Mouse (Mus musculus) layer of hippocampus, adult 2 months (tissue): ENCODE measurements around the gene Ptprm. TPM values are rescaled to one million over a fixed set of nuclear protein-coding genes. Genes with fewer than 3 reads are reported as not detected.
A peak's percentile ranks its signal among the peaks of the same experiment; 100 is the strongest.

Experiments
- DNase-seq, 2 experiments: peaks; one replicate each; pipeline ENCODE4 v3.0.0; 2022; ENCODE audit warnings: low spot score in 2 of 2
- H3K27ac ChIP-seq: fragments of 200-600 bp; 2 replicates; pipeline ENCODE4 v1.8.1; 2022
- H3K4me3 ChIP-seq: fragments of 200-600 bp; 2 replicates; pipeline ENCODE4 v1.8.1; 2022; ENCODE audit warnings: mild to moderate bottlenecking
- CTCF ChIP-seq: fragments of 200-600 bp; conservative IDR thresholded peaks from 2 replicates; pipeline ENCODE4 v1.8.1; 2022; ENCODE audit warnings: antibody characterized with exemption, mild to moderate bottlenecking, moderate library complexity
- total RNA-seq, 2 experiments: library from RNA; stranded (reverse); gene quantifications; 2 replicates each; pipeline ENCODE4 v1.2.3; 2021

The Ptprm gene
- total RNA-seq, 2 experiments from 2014 or later, result 21.1 to 26.4 TPM

DNA sequence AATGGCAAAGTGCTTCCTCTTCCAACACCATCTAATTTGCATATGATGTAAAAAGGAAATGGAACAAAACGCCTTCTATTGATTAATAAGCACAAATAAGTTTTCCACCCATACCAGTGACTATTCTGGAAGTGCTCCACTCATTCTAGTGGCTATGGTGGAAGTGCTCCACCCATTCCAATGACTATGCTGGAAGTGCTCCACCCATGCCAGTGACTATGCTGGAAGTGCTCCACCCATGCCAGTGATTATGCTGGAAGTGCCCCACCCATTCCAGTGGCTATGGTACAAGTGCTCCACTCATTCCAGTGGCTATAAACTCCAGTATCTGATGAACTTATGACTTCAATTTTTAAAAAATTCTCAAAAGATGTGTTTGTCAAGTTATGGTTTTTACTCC lies 91.2 kb downstream of the Ptprm start:
- no peak for DNase-seq
- no peak for TF ChIP-seq CTCF
- no peak overlapping the region for H3K27ac ChIP-seq
- H3K4me3 ChIP-seq, result no peak overlapping the region

DNA sequence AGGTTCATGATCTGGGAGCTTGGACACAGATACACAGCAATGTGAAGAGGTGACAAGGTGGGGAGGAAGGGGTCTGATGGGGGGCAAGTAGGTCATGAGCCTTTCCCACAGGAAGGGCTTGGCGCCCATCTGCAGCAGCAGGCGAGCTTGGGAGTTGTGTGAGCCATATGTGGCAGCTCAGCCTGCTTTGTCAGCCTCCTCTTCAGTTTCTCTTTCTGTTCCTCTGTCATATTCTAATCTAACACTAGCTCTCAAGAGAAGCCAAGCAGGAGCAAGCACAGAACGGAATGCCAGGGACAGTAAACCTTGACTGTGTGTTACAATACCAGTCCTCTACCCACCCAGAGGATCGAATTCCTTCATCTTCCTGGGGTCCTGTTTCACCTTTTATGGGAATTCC lies 94.2 kb downstream of the Ptprm start:
- Histone ChIP-seq H3K4me3 (no peak overlapping the region), H3K27ac (no peak overlapping the region)
- DNase-seq, result no peak
- TF ChIP-seq CTCF, result no peak

- TF ChIP-seq CTCF, result no peak
- no peak for DNase-seq
- Histone ChIP-seq H3K27ac (no peak overlapping the region), H3K4me3 (no peak overlapping the region)
Measured at GRCm38 (mm10) chr17:67257780-67258179, 96.5 kb downstream of the Ptprm start.

DNA sequence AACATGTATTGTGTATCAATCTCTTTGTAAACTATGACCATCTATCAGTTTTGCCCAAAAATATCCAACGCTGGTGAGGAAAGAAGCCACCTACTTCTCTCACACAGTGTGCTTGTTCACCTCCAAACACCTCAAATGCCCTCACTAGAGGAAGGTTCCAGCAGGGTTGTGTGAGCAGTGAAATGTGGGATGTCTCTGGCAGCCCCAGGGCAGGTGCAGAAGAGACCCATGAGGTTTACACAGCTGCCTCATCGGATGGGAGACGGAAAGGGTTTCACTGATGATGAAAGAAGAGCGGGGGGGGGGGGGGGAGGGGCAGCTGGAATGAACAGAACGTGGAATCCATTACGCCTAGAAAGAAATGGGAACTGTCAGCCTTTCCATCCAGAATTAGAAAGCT lies 98.1 kb downstream of the Ptprm start:
- no peak overlapping the region for H3K27ac ChIP-seq
- H3K4me3 ChIP-seq, result no peak overlapping the region
- DNase-seq, result no peak
- TF ChIP-seq CTCF, result no peak

DNA sequence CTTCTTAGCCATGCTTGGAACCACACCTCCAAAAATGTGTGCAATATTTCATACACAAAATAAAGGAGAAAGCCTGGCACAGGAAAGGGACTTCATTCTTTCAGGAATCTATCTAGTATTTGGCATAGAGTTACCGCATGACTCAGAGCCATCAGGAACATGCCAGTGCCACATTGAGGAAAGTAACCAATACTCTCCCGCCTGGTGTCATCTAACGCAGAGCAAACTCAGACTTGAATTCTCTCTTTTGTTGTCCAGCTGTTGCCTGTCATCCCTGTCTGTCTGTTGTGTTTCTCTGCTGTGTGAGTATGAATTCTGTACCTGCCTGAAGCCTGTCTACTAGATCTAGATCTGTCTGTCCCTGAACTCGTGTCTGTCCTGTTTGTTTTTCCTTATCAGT lies 100.8 kb downstream of the Ptprm start:
- no peak for DNase-seq
- no peak for TF ChIP-seq CTCF
- no peak overlapping the region for H3K27ac ChIP-seq
- no peak overlapping the region for H3K4me3 ChIP-seq

- TF ChIP-seq CTCF, result no peak
- no peak for DNase-seq
- no peak overlapping the region for H3K27ac ChIP-seq
- H3K4me3 ChIP-seq, result no peak overlapping the region
Measured at GRCm38 (mm10) chr17:67252992-67253391, 101.3 kb downstream of the Ptprm start.

DNA sequence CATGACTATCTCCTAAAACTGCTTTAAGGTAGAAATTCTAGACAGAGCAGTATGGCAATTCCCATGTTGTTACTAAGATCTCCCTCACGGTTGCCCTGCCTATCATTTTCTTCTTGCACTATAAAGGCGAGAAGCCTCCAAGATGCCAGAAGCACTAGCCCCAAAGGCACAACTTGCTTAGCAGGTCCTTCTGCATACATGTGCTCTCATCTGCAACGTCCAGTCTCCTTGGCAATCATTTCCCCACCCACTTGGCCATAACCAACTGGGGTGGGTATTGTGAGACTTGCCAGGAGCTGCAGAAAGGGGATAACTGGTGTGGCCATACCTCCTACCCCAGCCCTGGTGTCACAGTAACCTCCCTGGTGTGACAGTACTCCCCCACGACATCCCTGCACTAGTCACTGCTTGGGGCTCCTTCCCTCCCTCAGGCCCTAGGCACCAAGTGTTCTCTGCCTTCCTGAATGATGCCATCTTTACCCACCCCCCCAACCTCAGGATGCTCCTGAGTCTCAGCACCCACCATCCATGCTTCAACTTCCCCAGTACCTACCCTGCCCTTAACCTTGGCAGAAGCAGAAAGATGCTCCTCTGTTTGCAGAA lies 108.9 kb downstream of the Ptprm start:
- TF ChIP-seq CTCF, result no peak
- Histone ChIP-seq H3K27ac (no peak overlapping the region), H3K4me3 (no peak overlapping the region)
- DNase-seq, result no peak

- H3K4me3 ChIP-seq, result no peak overlapping the region
- DNase-seq, result no peak
- no peak for TF ChIP-seq CTCF
- no peak overlapping the region for H3K27ac ChIP-seq
Measured at GRCm38 (mm10) chr17:67242774-67243495, 111.3 kb downstream of the Ptprm start.

DNA sequence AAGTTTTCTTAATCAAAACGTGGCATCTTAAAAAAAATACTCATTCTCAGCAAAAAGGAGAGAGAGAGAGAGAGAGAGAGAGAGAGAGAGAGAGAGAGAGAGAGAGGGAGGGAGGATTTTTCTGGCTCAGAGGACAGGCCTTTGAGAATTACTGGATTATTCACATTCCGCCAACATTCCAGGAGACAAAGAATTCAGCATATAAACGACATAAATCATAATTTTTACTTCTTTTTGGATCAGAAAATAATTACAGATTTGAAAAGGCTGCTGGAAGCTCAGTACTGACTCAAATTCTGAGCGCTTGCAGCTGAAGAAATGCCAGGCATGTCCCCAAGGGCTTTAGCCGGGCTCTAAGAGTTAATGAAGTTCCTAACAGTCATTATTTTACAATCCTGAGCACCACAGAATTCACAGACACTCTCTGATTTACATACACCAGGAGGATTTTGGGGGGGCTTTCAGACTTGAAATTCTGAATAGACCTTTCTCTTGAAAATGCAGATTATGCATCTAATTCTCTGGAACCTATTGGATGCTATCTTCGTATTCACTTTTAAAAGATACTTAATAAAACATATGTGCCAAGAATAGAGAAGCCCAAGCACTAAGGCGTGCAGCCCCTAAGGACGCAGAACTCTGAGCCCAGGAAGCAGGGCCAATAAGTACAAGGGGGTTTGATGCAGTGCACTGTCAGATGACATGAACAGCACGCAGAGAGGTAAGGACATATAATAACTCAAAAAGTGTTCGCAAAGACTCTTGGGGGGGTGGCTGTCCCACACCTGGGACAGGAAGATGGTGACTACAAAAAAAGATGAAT lies 112.1 kb downstream of the Ptprm start:
- Histone ChIP-seq H3K4me3 (no peak overlapping the region), H3K27ac (no peak overlapping the region)
- DNase-seq, result no peak
- TF ChIP-seq CTCF, result no peak

GRCm38 (mm10) chr17:67238866-67239265 lies 115.4 kb downstream of the Ptprm start:
- Histone ChIP-seq H3K27ac (no peak overlapping the region), H3K4me3 (no peak overlapping the region)
- TF ChIP-seq CTCF, result no peak
- DNase-seq, result no peak

- TF ChIP-seq CTCF, result no peak
- no peak overlapping the region for H3K27ac ChIP-seq
- no peak overlapping the region for H3K4me3 ChIP-seq
- no peak for DNase-seq
Measured at GRCm38 (mm10) chr17:67237407-67237806, 116.8 kb downstream of the Ptprm start.

DNA sequence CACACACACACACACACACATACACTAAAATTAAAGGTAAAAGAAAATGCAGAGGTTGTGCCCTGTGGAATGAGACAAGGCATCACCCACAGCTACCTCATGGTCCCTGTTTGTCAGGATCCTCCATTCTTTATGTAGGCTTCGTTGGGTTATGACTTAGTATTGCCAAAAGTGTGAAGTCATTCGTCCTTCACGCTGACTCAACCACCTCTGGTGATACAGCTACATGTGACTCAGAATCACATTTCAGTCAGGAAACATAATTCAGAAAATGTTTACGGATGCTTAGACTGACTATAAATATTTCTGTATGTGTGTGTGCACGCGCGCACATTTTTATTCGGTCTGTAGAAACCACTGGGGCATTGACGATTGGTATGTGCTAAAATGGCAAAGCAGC lies 121.2 kb downstream of the Ptprm start:
- TF ChIP-seq CTCF, result no peak
- DNase-seq, result no peak

GRCm38 (mm10) chr17:67226991-67227390 lies 127.3 kb downstream of the Ptprm start:
- peak in 1 of 2 experiments; percentile 5 for DNase-seq
- no peak for TF ChIP-seq CTCF
- Histone ChIP-seq H3K4me3 (no peak overlapping the region), H3K27ac (no peak overlapping the region)

More for the DNA sequence above, 121.2 kb downstream of the Ptprm start:
- Histone ChIP-seq H3K27ac (no peak overlapping the region), H3K4me3 (no peak overlapping the region)
